Mouse (Mus musculus): ENCODE measurements around the gene Gng2.

DNA sequence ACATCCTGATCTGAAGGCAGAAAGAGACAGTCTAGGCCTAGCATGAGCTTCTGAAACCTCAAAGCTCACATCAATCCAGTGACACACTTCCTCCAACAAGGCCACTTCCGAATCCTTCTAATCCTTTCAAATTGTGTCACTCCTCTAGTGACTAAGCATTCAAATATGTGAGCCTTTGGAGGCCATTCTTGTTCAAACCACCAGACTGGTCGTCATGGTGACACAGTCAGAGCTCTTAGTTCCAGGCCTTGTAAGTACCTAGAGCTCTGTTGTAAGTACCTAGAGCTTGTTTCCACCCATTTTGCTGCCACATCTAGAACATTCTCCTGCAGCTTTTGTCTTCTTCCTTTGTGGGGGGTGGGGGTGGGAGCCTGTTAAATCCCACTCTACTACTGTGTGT is 53.3 kb downstream of the Gng2 start:
- TF ChIP-seq RAD21 (IDR thresholded peaks at IDR 0.05; ENCODE audit: low read depth, low read length) (no peak), MXI1 (IDR thresholded peaks at IDR 0.05; ENCODE audit: low read depth, low read length) (no peak), MAZ (IDR thresholded peaks at IDR 0.05; ENCODE audit: low read depth, low read length) (no peak)
